Mouse (Mus musculus) midbrain, embryonic 12.5 days (tissue): ENCODE data around the gene Olfr206. TPM values are rescaled to one million over a fixed set of nuclear protein-coding genes. Genes with fewer than 3 reads are reported as not detected.
"Not testable (repeated sequence)": the region's sequence is repeated elsewhere in the genome, so short reads cannot be mapped to it uniquely, and the experiment has no call there.

ENCODE experiments used
- ATAC-seq: fragments of 200-750 bp; cut with Nextera tagmentation; 2 replicates; pipeline ENCODE4 v1.8.0; 2017; ENCODE audit warnings: low read depth, moderate TSS enrichment, moderate library complexity; ENCODE audit not compliant: low FRiP score
- H3K27ac ChIP-seq: fragments of 300-500 bp; sonication (generic); replicated peaks from 2 replicates; pipeline ENCODE4 v1.5.1; 2016; ENCODE audit warnings: mild to moderate bottlenecking
- H3K27me3 ChIP-seq: fragments of 300-500 bp; sonication (generic); 2 replicates; pipeline ENCODE4 v1.6.1; 2016; ENCODE audit warnings: mild to moderate bottlenecking
- H3K36me3 ChIP-seq: fragments of 300-500 bp; sonication (generic); 2 replicates; pipeline ENCODE4 v1.6.1; 2016
- H3K4me1 ChIP-seq: fragments of 300-500 bp; sonication (generic); 2 replicates; pipeline ENCODE4 v1.6.1; 2016
- H3K4me2 ChIP-seq: fragments of 300-500 bp; sonication (generic); replicated peaks from 2 replicates; pipeline ENCODE4 v1.6.1; 2016; ENCODE audit warnings: mild to moderate bottlenecking, moderate library complexity
- H3K4me3 ChIP-seq: fragments of 300-500 bp; sonication (generic); 2 replicates; pipeline ENCODE4 v1.5.1; 2016; ENCODE audit warnings: mild to moderate bottlenecking
- H3K9ac ChIP-seq: fragments of 300-500 bp; sonication (generic); replicated peaks from 2 replicates; pipeline ENCODE4 v1.6.1; 2016; ENCODE audit warnings: mild to moderate bottlenecking, moderate library complexity
- H3K9me3 ChIP-seq: fragments of 300-500 bp; sonication (generic); 2 replicates; pipeline ENCODE4 v1.6.1; 2016; ENCODE audit warnings: mild to moderate bottlenecking
- WGBS: fragments of 180-500 bp; shearing (Covaris S2); methylation state at CpG from one replicate; pipeline ENCODE4 v1.1.7; 2016; 5-methylcytosine and 5-hydroxymethylcytosine counted together
- polyA plus RNA-seq: library from polyadenylated mRNA; unstranded; fragments of >200 nt; fragmentation: Nextera tagmentation; extraction: Ambion mirVana; gene quantifications from 2 replicates; pipeline ENCODE4 v1.2.1, GENCODE M21; 2016

Gene Olfr206
- not detected in 2 replicates for polyA plus RNA-seq

GRCm38 (mm10) chr16:59349146-59349545 lies at the start of gene Olfr206:
Gene Olfr206, minus strand, starts transcription at chr16:59349246.
- WGBS, result 84% methylated on average over 1 of the region's 1 CpGs
- H3K27me3 ChIP-seq, result no peaks in the 10 kb centered on the region
- H3K36me3 ChIP-seq, result no peaks in the 10 kb centered on the region
- H3K4me2 ChIP-seq, result no peak within 1 kb of the TSS
- no peak for ATAC-seq
- no peak within 1 kb of the TSS for H3K4me3 ChIP-seq
- no peak within 1 kb of the TSS for H3K9ac ChIP-seq
- H3K4me1 ChIP-seq, result no peaks in the 10 kb centered on the region
- H3K9me3 ChIP-seq, result no peaks in the 10 kb centered on the region
- no peak within 1 kb of the TSS for H3K27ac ChIP-seq

- no peak overlapping the region for H3K9ac ChIP-seq
- no peaks in the 10 kb centered on the region for H3K27me3 ChIP-seq
- no peak overlapping the region for H3K27ac ChIP-seq
- H3K36me3 ChIP-seq, result no peaks in the 10 kb centered on the region
- no peak for ATAC-seq
- no peaks in the 10 kb centered on the region for H3K9me3 ChIP-seq
- H3K4me2 ChIP-seq, result no peak overlapping the region
- H3K4me1 ChIP-seq, result no peaks in the 10 kb centered on the region
- H3K4me3 ChIP-seq, result no peak overlapping the region
- 83% methylated on average over 3 of the region's 3 CpGs for WGBS
These were observed 44.3 kb upstream of the Olfr206 start for GRCm38 (mm10) chr16:59393300-59393699.

GRCm38 (mm10) chr16:59363893-59364292 lies 14.8 kb upstream of the Olfr206 start, which contains the start of gene Olfr209:
Gene Olfr209, minus strand, starts transcription at chr16:59363993.
- H3K4me1 ChIP-seq, result no peaks in the 10 kb centered on the region
- no peak within 1 kb of the TSS for H3K27ac ChIP-seq
- H3K9me3 ChIP-seq, result no peaks in the 10 kb centered on the region
- WGBS, result 76% methylated on average over 2 of the region's 2 CpGs
- H3K36me3 ChIP-seq, result no peaks in the 10 kb centered on the region
- no peak within 1 kb of the TSS for H3K4me2 ChIP-seq
- H3K27me3 ChIP-seq, result no peaks in the 10 kb centered on the region
- no peak within 1 kb of the TSS for H3K9ac ChIP-seq
- no peak within 1 kb of the TSS for H3K4me3 ChIP-seq
- no peak for ATAC-seq

GRCm38 (mm10) chr16:59331038-59331437 lies 18.0 kb downstream of the Olfr206 start, which contains the start of gene Olfr205:
Gene Olfr205, minus strand, starts transcription at chr16:59331138.
- H3K4me2 ChIP-seq, result no peak within 1 kb of the TSS
- H3K9ac ChIP-seq, result no peak within 1 kb of the TSS
- H3K36me3 ChIP-seq, result no peaks in the 10 kb centered on the region
- H3K27ac ChIP-seq, result no peak within 1 kb of the TSS
- no peaks in the 10 kb centered on the region for H3K9me3 ChIP-seq
- no peak for ATAC-seq
- no peak within 1 kb of the TSS for H3K4me3 ChIP-seq
- H3K4me1 ChIP-seq, result no peaks in the 10 kb centered on the region
- no peaks in the 10 kb centered on the region for H3K27me3 ChIP-seq

- ATAC-seq, H3K27ac ChIP-seq, H3K4me3 ChIP-seq: not testable (repeated sequence)
These were observed 25.8 kb downstream of the Olfr206 start for GRCm38 (mm10) chr16:59323262-59323661.

GRCm38 (mm10) chr16:59318148-59318547 lies 30.9 kb downstream of the Olfr206 start, which contains the start of gene Olfr204:
Gene Olfr204, minus strand, starts transcription at chr16:59318248.
- H3K4me1 ChIP-seq, result no peaks in the 10 kb centered on the region
- no peaks in the 10 kb centered on the region for H3K9me3 ChIP-seq
- H3K36me3 ChIP-seq, result no peaks in the 10 kb centered on the region
- no peaks in the 10 kb centered on the region for H3K27me3 ChIP-seq
- H3K4me2 ChIP-seq, result no peak within 1 kb of the TSS
- no peak within 1 kb of the TSS for H3K9ac ChIP-seq
- ATAC-seq, result no peak
- H3K4me3 ChIP-seq, result no peak within 1 kb of the TSS
- no peak within 1 kb of the TSS for H3K27ac ChIP-seq

More at GRCm38 (mm10) chr16:59323262-59323661, 25.8 kb downstream of the Olfr206 start:
- H3K4me1 ChIP-seq, H3K9ac ChIP-seq, H3K9me3 ChIP-seq, H3K27me3 ChIP-seq, H3K36me3 ChIP-seq, H3K4me2 ChIP-seq: not testable (repeated sequence)
- WGBS, result 61% methylated on average over 1 of the region's 1 CpGs

GRCm38 (mm10) chr16:59298581-59298980 lies 50.5 kb downstream of the Olfr206 start, which contains the start of gene Olfr203:
Gene Olfr203, plus strand, starts transcription at chr16:59298881.
- no peak for ATAC-seq
- Histone ChIP-seq H3K4me3 (no peak within 1 kb of the TSS), H3K9ac (no peak within 1 kb of the TSS), H3K9me3 (no peaks in the 10 kb centered on the region), H3K27ac (no peak within 1 kb of the TSS), H3K27me3 (no peaks in the 10 kb centered on the region), H3K4me1 (no peaks in the 10 kb centered on the region), H3K36me3 (no peaks in the 10 kb centered on the region), H3K4me2 (no peak within 1 kb of the TSS)
- 81% methylated on average over 2 of the region's 2 CpGs for WGBS

Other genes starting within 250 kb of the Olfr206 start
- not detected in 2 replicates for gene Olfr193, start 237.4 kb downstream of the Olfr206 start, polyA plus RNA-seq
- not detected in 2 replicates for gene Olfr194, start 228.2 kb downstream of the Olfr206 start, polyA plus RNA-seq
- gene Olfr195, start 202.2 kb downstream of the Olfr206 start, polyA plus RNA-seq, result not detected in 2 replicates
- not detected in 2 replicates for gene Olfr196, start 178.8 kb downstream of the Olfr206 start, polyA plus RNA-seq
- gene Olfr198, start 145.7 kb downstream of the Olfr206 start, polyA plus RNA-seq, result not detected in 2 replicates
- gene Olfr199, start 129.5 kb downstream of the Olfr206 start, polyA plus RNA-seq, result not detected in 2 replicates
- gene Olfr201, start 76.6 kb downstream of the Olfr206 start, polyA plus RNA-seq, result not detected in 2 replicates
- not detected in 2 replicates for gene Olfr202, start 62.5 kb downstream of the Olfr206 start, polyA plus RNA-seq
- not detected in 2 replicates for gene Olfr203, start 50.4 kb downstream of the Olfr206 start, polyA plus RNA-seq
- gene Olfr204, start 31.0 kb downstream of the Olfr206 start, polyA plus RNA-seq, result not detected in 2 replicates
- gene Olfr205, start 18.1 kb downstream of the Olfr206 start, polyA plus RNA-seq, result not detected in 2 replicates
- not detected in 2 replicates for gene Olfr209, start 14.7 kb upstream of the Olfr206 start, polyA plus RNA-seq
- gene Gabrr3, start 58.1 kb upstream of the Olfr206 start, polyA plus RNA-seq, result 0.27 and 0.35 TPM in 2 replicates
- 19.3 and 19.9 TPM in 2 replicates for gene Riox2, start 122.5 kb upstream of the Olfr206 start, polyA plus RNA-seq